Mouse (Mus musculus): Measurements from ENCODE around the gene Nsmf.

Gene Nsmf

DNA sequence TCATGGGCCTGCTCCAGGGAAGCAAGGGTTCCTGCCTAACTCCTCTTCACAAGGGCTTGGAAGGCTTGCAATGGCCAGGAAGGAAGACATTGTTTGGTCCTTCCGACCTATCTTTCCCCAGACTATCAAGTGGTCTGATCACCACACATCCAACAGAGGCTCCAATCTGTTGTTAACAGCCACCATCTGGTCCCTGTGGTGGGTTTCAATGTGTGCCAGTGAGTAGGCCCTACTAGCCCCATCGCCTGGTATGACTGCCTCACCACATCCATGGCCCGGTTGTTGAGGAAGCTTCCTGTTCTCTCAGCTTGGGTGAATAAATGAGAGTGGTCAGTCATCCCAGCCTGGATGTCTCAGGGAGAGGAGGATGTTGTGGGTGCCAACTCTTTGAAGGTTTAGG is 34.5 kb downstream of the Nsmf start:
- no peak for DNase-seq

DNA sequence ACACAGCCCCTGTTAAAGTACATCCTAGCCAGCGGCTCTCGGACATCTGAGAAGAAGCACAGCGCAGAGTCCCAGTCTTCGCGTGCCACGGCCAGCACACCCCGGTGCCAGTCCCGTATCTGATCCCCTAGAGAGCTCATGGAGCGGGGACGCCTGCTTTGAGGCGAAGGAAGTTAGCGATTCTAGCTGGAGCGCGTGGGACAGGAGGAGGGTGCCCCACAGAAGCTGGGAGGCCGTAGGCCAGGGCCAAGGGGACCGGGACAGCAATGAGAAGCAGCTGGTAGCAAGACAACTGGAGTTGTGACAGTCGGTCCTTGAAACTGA is 40.6 kb downstream of the Nsmf start:
- DNase-seq: no peak

- no peak for DNase-seq
These were observed 41.1 kb downstream of the Nsmf start, which contains the start of gene Noxa1 for GRCm38 (mm10) chr2:25095109-25095850. Gene Noxa1, minus strand, starts transcription at chr2:25095149.

GRCm38 (mm10) chr2:25098005-25098615 is 44.0 kb downstream of the Nsmf start:
- DNase-seq: no peak

DNA sequence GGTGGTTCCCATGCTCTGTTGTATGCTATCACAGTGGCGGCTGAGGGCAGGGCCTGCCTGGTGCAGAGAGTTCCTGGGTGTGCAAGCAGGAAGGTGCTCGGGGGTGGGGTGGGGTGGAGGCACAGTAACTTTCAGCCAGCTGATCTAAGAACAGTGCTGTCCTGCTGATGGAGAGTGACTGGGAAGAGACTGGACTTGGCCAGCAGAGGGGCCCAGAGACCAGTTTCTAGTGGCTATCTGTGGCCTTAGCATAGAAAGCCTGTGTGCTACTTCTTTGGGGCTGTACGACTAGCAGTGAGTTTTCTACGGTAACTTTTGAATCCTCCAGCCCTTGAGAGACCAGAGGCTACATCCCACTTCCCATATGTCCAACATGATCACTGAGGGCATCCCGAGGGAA is 44.8 kb downstream of the Nsmf start:
- DNase-seq: peak; percentile 5 to 24

- DNase-seq: no peak
These were observed 45.5 kb downstream of the Nsmf start for GRCm38 (mm10) chr2:25099703-25100102.

DNA sequence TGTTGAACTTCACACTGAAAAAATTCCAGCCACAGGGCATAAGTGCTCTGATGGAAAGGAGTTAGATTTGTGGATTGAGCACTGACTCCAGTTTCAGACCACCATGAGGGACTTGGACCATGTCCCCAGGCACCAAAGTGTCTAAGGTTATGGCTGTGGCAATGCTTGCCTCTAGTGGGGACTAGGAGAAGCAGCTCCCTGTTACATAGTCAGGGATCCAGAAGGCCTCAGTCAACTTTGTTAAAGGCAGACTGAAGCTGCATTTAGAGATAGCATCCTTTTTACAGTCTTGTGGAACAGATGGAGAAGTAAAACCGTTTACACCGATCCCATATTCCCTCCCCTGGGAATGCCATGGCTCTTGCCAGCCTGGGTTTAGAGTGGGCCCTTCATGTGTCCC is 50.0 kb downstream of the Nsmf start:
- no peak for DNase-seq

- no peak for DNase-seq
These were observed 51.9 kb downstream of the Nsmf start for GRCm38 (mm10) chr2:25106045-25106444.

DNA sequence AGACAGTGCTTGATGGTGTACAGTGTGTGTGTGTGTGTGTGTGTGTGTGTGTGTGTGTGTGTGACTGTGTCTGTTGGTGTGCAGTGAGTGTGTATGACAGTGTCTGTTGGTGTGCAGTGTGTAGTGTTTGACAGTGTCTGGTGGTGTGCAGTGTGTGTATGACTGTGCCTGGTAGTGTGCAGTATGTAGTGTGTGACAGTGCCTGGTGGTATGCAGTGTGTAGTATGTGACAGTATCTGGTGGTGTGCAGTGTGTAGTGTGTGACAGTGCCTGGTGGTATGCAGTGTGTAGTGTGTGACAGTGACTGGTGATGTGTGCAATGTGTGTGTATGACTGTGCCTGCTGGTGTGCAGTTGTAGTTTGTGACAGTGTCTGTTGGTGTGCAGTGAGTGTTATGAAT is 55.3 kb downstream of the Nsmf start:
- DNase-seq: no peak

- no peak for DNase-seq
These were observed 56.5 kb downstream of the Nsmf start for GRCm38 (mm10) chr2:25110505-25111183.

DNA sequence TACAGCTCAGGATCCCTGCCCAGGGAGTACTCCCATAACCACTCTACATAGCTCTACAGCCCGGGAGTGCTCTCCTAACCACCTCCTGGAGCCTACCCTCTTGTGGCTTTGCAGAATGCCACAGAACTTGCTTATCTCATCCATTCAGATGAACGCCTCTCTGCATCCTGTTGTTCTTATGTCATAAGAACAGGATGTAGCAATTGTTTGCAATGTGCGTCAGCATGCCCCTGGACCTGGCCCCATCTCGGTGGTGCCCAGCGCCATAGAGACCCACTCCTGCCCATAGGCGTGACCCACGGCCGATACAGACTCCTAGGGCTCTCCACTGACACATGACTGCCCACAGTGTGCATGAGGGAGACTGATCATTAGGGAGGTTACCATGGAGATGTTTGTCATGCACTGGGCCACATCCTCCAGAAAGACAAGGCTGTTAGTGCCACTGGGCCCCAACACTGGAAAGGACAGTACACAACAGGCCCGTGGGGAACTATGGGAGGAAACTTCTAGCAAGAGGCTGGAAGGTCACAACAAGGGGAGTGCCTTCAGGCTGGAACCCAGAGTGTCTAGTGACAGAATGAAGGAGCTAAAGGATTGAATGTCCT is 57.1 kb downstream of the Nsmf start:
- no peak for DNase-seq

Data from cerebellum, adult 18-20 months (tissue).